ENCODE assay signal across 8 mouse cellular contexts in genomic region chr13:89634137-89634683, GRCm38 (mm10).
DNase-seq lines count a peak whose midpoint lies in the region; ATAC-seq and TF ChIP-seq lines count a peak whose summit lies in the region.
"Had no signal": no experiment of that assay in that cellular context is flagged by ENCODE, and none has a peak within 500 bp of the region (broad histone marks: within the 10 kb centered on the region; RNA-seq: fewer than 3 reads in every experiment).

No protein-coding gene starts in this region.

- no peak for TF ChIP-seq POLR2A in brain, embryonic 14.5 days (IDR thresholded peaks at IDR 0.05; ENCODE audit: borderline replicate concordance, extremely low read depth, insufficient read depth, insufficient read length, poor library complexity, severe bottlenecking)
- no peak for TF ChIP-seq POLR2A in small intestine, adult 2 months (IDR thresholded peaks at IDR 0.05; ENCODE audit: low read depth, low read length)

- no peaks in the 10 kb centered on the region for H3K4me1 ChIP-seq in ES-E14 (ENCODE audit: control insufficient read depth in 2 of 2, insufficient read depth in 2 of 2, low read length in 2 of 2, poor library complexity in 1 of 2)
- no peaks in the 10 kb centered on the region for H3K4me1 ChIP-seq in lung, embryonic 16.5 days (replicated peaks; ENCODE audit: control insufficient read depth, insufficient read depth, low read length)
- H3K4me1 ChIP-seq in small intestine, adult 2 months (ENCODE audit: control insufficient read depth, insufficient read depth, insufficient read length, low read length): no peaks in the 10 kb centered on the region
- H3K4me1 ChIP-seq: stomach, embryonic 15.5 days had no signal

- peak; percentile 13 to 26 for DNase-seq in left cerebral cortex, adult 2 months (ENCODE audit: extremely low spot score in 1 of 2, low spot score in 2 of 2)
- DNase-seq in left cerebral cortex, adult 8-10 months (ENCODE audit: low spot score in 2 of 2): no peak
- DNase-seq in ES-E14 (ENCODE audit: low read depth, low spot score): peak; percentile 55
- DNase-seq in brain, embryonic 14.5 days (ENCODE audit: low read depth): peak; percentile 86

- 28% methylated on average over 4 of the region's 4 CpGs for WGBS in lung, embryonic 16.5 days
- WGBS in small intestine, adult 2 months: 27% methylated on average over 4 of the region's 4 CpGs

- H3K4me2 ChIP-seq in lung, embryonic 16.5 days (ENCODE audit: low read depth, low read length): no peak overlapping the region
- H3K4me2 ChIP-seq: stomach, embryonic 15.5 days had no signal

- intact Hi-C loops in left cerebral cortex, adult 2 months (cut with DNase I): loop anchor here (2.0 kb wide), 1 partner anchor 83 kb away; no protein-coding TSS in a partner anchor

- no peak overlapping the region for H3K4me3 ChIP-seq in left cerebral cortex, adult 2 months
- no peak overlapping the region for H3K4me3 ChIP-seq in ES-E14 (ENCODE audit: insufficient read depth in 1 of 2, low read depth in 1 of 2, low read length in 2 of 2, poor library complexity in 1 of 2, severe bottlenecking in 1 of 2)
- no peak overlapping the region for H3K4me3 ChIP-seq in lung, embryonic 16.5 days (ENCODE audit: low read length)
- no peak overlapping the region for H3K4me3 ChIP-seq in small intestine, adult 2 months (ENCODE audit: low read depth, low read length)
- H3K4me3 ChIP-seq: stomach, embryonic 15.5 days had no signal

- no peaks in the 10 kb centered on the region for H3K36me3 ChIP-seq in ES-E14 (ENCODE audit: control insufficient read depth, insufficient read depth, low read length, poor library complexity, severe bottlenecking)
- H3K36me3 ChIP-seq in lung, embryonic 16.5 days (ENCODE audit: control insufficient read depth, insufficient read depth, low read length): no peaks in the 10 kb centered on the region
- no peaks in the 10 kb centered on the region for H3K36me3 ChIP-seq in small intestine, adult 2 months (ENCODE audit: control insufficient read depth, insufficient read depth, low read length)
- H3K36me3 ChIP-seq: stomach, embryonic 15.5 days had no signal

- H3K9ac ChIP-seq in ES-E14 (ENCODE audit: insufficient read depth, low read depth, low read length, poor library complexity, severe bottlenecking): no peak overlapping the region
- H3K9ac ChIP-seq in lung, embryonic 16.5 days (ENCODE audit: low read length): no peak overlapping the region
- H3K9ac ChIP-seq: stomach, embryonic 15.5 days had no signal

- TF ChIP-seq CTCF in left cerebral cortex, adult 2 months (IDR thresholded peaks at IDR 0.05): peak; percentile 86
- peak; percentile 72; the same call in 1 of the 2 replicates for TF ChIP-seq CTCF in brain, embryonic 14.5 days (IDR thresholded peaks at IDR 0.05; ENCODE audit: borderline replicate concordance, extremely low read depth, insufficient read depth, insufficient read length)
- peak; percentile 20; the same call in 1 of the 2 replicates for TF ChIP-seq CTCF in small intestine, adult 2 months (IDR thresholded peaks at IDR 0.05; ENCODE audit: extremely low read depth, insufficient read length, insufficient replicate concordance, low read depth, low read length)

- H3K27me3 ChIP-seq in lung, embryonic 16.5 days (ENCODE audit: control insufficient read depth, insufficient read depth, low read depth, low read length): no peaks in the 10 kb centered on the region
- no peaks in the 10 kb centered on the region for H3K27me3 ChIP-seq in small intestine, adult 2 months (ENCODE audit: control insufficient read depth, insufficient read depth, low read length)
- H3K27me3 ChIP-seq: stomach, embryonic 15.5 days had no signal

- ATAC-seq in granulocyte monocyte progenitor cell, adult 5-6 weeks (replicated peaks; ENCODE audit: poor library complexity, severe bottlenecking): peak; percentile 85
- peak; percentile 67 for ATAC-seq in lung, embryonic 16.5 days (ENCODE audit: low read depth)

- H3K27ac ChIP-seq in left cerebral cortex, adult 2 months: no peak overlapping the region
- no peak overlapping the region for H3K27ac ChIP-seq in ES-E14 (ENCODE audit: insufficient read depth, low read depth, low read length, poor library complexity, severe bottlenecking)
- H3K27ac ChIP-seq in lung, embryonic 16.5 days (ENCODE audit: low read length): no peak overlapping the region
- no peak overlapping the region for H3K27ac ChIP-seq in small intestine, adult 2 months (ENCODE audit: insufficient read depth, low read depth, low read length)
- H3K27ac ChIP-seq: stomach, embryonic 15.5 days had no signal

- in situ Hi-C loops in ES-E14 (cut with MboI; ENCODE audit: low sequenced_read_pairs in 2 of 2, unreplicated experiment in 2 of 2): no loop called here

- no peaks in the 10 kb centered on the region for H3K9me3 ChIP-seq in ES-E14 (ENCODE audit: control insufficient read depth, insufficient read depth, low read depth, low read length)
- no peaks in the 10 kb centered on the region for H3K9me3 ChIP-seq in lung, embryonic 16.5 days (ENCODE audit: control insufficient read depth, low read length)
- H3K9me3 ChIP-seq: stomach, embryonic 15.5 days had no signal

TF ChIP-seq in ES-E14, 5 proteins besides CTCF, POLR2A, EP300 and RAD21:
- 0 out of 2 replicates have a peak, but pooled peaks have one; percentile 32 for TF ChIP-seq ZC3H11A (IDR thresholded peaks at IDR 0.05; ENCODE audit: borderline replicate concordance, low read depth, low read length)
- no peak for TF ChIP-seq HCFC1 (IDR thresholded peaks at IDR 0.05; ENCODE audit: borderline replicate concordance, insufficient read depth, low read length)

Comparison
In these comparisons a context has a peak if more than half of its experiments do, and no peak if none do; other contexts are left out.
1. DNase-seq: peak in left cerebral cortex, adult 2 months (2 of 2), ES-E14 (single experiment) and brain, embryonic 14.5 days (single experiment); none in left cerebral cortex, adult 8-10 months (0 of 2).
2. CTCF ChIP-seq: peak in every context shown above with its lines; median percentile 86 in left cerebral cortex, adult 2 months; 72 in brain, embryonic 14.5 days; 20 in small intestine, adult 2 months.